Comparison of ENCODE assay signal across 8 mouse cellular contexts in genomic region chr4:102568591-102568990, GRCm38 (mm10).
DNase-seq lines count a peak whose midpoint lies in the region; ATAC-seq lines count a peak whose summit lies in the region.

No protein-coding gene starts in this region.

- DNase-seq in ovary, adult 18-20 months (ENCODE audit: low spot score): peak; percentile 41
- no peak for DNase-seq in ovary, postnatal 14 days (ENCODE audit: low spot score)
- DNase-seq in c-Kit-positive CD71-positive TER-119-positive erythroid progenitor cells, embryonic 14.5 days (ENCODE audit: low spot score): peak; percentile 51
- DNase-seq in intestine, embryonic 14.5 days (ENCODE audit: low spot score): peak; percentile 74
- peak; percentile 46 for DNase-seq in splenic B cell, adult 2 months (ENCODE audit: low read depth, low spot score)
- DNase-seq in right cerebral cortex, adult 2 months (ENCODE audit: low spot score in 2 of 2): no peak

- no peaks in the 10 kb centered on the region for H3K9me3 ChIP-seq in forebrain, embryonic 16.5 days (ENCODE audit: control insufficient read depth, low read length)
- H3K9me3 ChIP-seq in intestine, embryonic 14.5 days (ENCODE audit: control insufficient read depth, low read length): no peaks in the 10 kb centered on the region
- H3K9me3 ChIP-seq in liver, embryonic 15.5 days (replicated peaks): no peaks in the 10 kb centered on the region

- no peak overlapping the region for H3K9ac ChIP-seq in forebrain, embryonic 16.5 days (replicated peaks; ENCODE audit: low read depth, low read length)
- H3K9ac ChIP-seq in intestine, embryonic 14.5 days (ENCODE audit: low read length): no peak overlapping the region
- H3K9ac ChIP-seq in liver, embryonic 15.5 days: no peak overlapping the region

- no peaks in the 10 kb centered on the region for H3K36me3 ChIP-seq in forebrain, embryonic 16.5 days (ENCODE audit: control insufficient read depth, insufficient read depth)
- no peaks in the 10 kb centered on the region for H3K36me3 ChIP-seq in intestine, embryonic 14.5 days (ENCODE audit: control insufficient read depth, insufficient read depth, low read length)
- no peaks in the 10 kb centered on the region for H3K36me3 ChIP-seq in liver, embryonic 15.5 days (replicated peaks)
- no peaks in the 10 kb centered on the region for H3K36me3 ChIP-seq in splenic B cell, adult 2 months (ENCODE audit: control insufficient read depth, insufficient read depth, low read length, poor library complexity, severe bottlenecking)

- no peak overlapping the region for H3K4me3 ChIP-seq in forebrain, embryonic 16.5 days (replicated peaks; ENCODE audit: low read length)
- no peak overlapping the region for H3K4me3 ChIP-seq in intestine, embryonic 14.5 days (ENCODE audit: low read depth, low read length)
- peak overlapping the region; percentile 69; the same call in 1 of the 2 replicates for H3K4me3 ChIP-seq in liver, embryonic 15.5 days (replicated peaks)

- H3K27ac ChIP-seq in forebrain, embryonic 16.5 days (ENCODE audit: low read length): 0 out of 2 replicates have a peak overlapping the region, but pooled peaks have one; percentile 26
- H3K27ac ChIP-seq in intestine, embryonic 14.5 days (ENCODE audit: low read depth): peak overlapping the region; percentile 86
- peak overlapping the region; percentile 83; the same call in 1 of the 2 replicates for H3K27ac ChIP-seq in liver, embryonic 15.5 days (replicated peaks)

- ATAC-seq in forebrain, embryonic 16.5 days: peak; percentile 51
- ATAC-seq in intestine, embryonic 14.5 days (replicated peaks; ENCODE audit: low FRiP score, low TSS enrichment, low read depth): no peak
- no peak for ATAC-seq in liver, embryonic 15.5 days (ENCODE audit: insufficient read depth)

- H3K4me1 ChIP-seq in forebrain, embryonic 16.5 days (replicated peaks; ENCODE audit: control insufficient read depth, insufficient read depth, low read length): peaks cover 35% of the 10 kb centered on the region
- H3K4me1 ChIP-seq in intestine, embryonic 14.5 days (replicated peaks; ENCODE audit: control insufficient read depth, insufficient read depth, low read length): peaks cover 37% of the 10 kb centered on the region
- H3K4me1 ChIP-seq in liver, embryonic 15.5 days (replicated peaks): peaks cover 72% of the 10 kb centered on the region

- WGBS in forebrain, embryonic 16.5 days: 4% methylated on average over 4 of the region's 4 CpGs
- 9% methylated on average over 4 of the region's 4 CpGs for WGBS in intestine, embryonic 14.5 days
- 2% methylated on average over 4 of the region's 4 CpGs for WGBS in liver, embryonic 15.5 days (ENCODE audit: insufficient replicate concordance)

- 0 out of 2 replicates have a peak overlapping the region, but pooled peaks have one; percentile 1 for H3K4me2 ChIP-seq in forebrain, embryonic 16.5 days (ENCODE audit: low read length)
- peak overlapping the region; percentile 75 for H3K4me2 ChIP-seq in intestine, embryonic 14.5 days (ENCODE audit: low read length)
- H3K4me2 ChIP-seq in liver, embryonic 15.5 days: peak overlapping the region; percentile 86

- H3K27me3 ChIP-seq in forebrain, embryonic 16.5 days (replicated peaks; ENCODE audit: control insufficient read depth, insufficient read depth, low read length): no peaks in the 10 kb centered on the region
- H3K27me3 ChIP-seq in intestine, embryonic 14.5 days (replicated peaks; ENCODE audit: control insufficient read depth, insufficient read depth, low read length): no peaks in the 10 kb centered on the region
- H3K27me3 ChIP-seq in liver, embryonic 15.5 days: no peaks in the 10 kb centered on the region
- H3K27me3 ChIP-seq in splenic B cell, adult 2 months (ENCODE audit: control insufficient read depth, insufficient read depth, low read length, poor library complexity, severe bottlenecking): no peaks in the 10 kb centered on the region

Comparison
In these comparisons a context has a peak if more than half of its experiments do, and no peak if none do; other contexts are left out.
1. DNase-seq: peak in ovary, adult 18-20 months (single experiment), c-Kit-positive CD71-positive TER-119-positive erythroid progenitor cells, embryonic 14.5 days (single experiment), intestine, embryonic 14.5 days (single experiment) and splenic B cell, adult 2 months (single experiment); none in ovary, postnatal 14 days (single experiment) and right cerebral cortex, adult 2 months (0 of 2).
2. H3K27ac ChIP-seq: peak in every context shown above with its lines; median percentile 86 in intestine, embryonic 14.5 days; 83 in liver, embryonic 15.5 days; 26 in forebrain, embryonic 16.5 days.
3. H3K4me2 ChIP-seq: peak in every context shown above with its lines; median percentile 86 in liver, embryonic 15.5 days; 75 in intestine, embryonic 14.5 days; 1 in forebrain, embryonic 16.5 days.